13 mouse cellular contexts compared by ENCODE assay signal in the genomic region with DNA sequence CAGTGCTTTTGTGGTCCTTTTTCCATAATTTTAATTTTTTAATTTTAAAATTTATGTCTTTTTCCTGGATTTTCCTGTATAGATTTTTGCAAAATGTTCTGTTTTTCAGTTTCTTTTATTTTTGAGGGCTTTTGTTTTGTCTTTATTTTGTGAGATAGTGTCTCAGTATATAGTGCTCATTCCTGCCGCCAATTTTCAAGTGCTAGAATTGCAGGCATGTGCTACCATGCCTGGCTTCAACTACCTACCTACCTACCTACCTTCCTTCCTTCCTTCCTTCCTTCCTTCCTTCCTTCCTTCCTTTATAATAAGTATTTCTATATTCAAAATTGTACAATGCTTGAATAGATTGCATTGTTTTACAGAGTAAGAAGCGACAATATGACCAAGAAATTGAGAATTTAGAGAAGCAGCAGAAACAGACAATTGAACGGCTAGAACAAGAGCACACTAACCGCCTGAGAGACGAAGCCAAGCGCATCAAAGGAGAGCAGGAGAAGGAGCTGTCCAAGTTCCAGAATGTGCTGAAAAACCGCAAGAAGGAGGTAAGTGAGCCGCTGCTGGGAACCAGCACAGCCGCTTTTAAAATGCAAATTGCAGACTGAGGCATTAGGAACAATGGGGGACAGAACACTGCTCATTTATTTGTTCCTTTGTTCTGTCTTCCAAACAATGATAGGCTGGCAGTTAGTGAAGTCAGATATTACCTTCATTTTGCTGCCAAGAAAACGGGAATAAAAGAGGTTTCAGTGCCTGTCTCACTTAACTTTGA. TPM values are rescaled to one million over a fixed set of nuclear protein-coding genes. Genes with fewer than 3 reads are reported as not detected.
DNase-seq lines count a peak whose midpoint lies in the region; ATAC-seq and TF ChIP-seq lines count a peak whose summit lies in the region.
"Had no signal": no experiment of that assay in that cellular context is flagged by ENCODE, and none has a peak within 500 bp of the region (broad histone marks: within the 10 kb centered on the region; RNA-seq: fewer than 3 reads in every experiment).

No protein-coding gene starts in this region.

- no peak overlapping the region for H3K9ac ChIP-seq in hindbrain, embryonic 13.5 days
- H3K9ac ChIP-seq in liver, embryonic 11.5 days (ENCODE audit: low read depth, low read length) = no peak overlapping the region
- H3K9ac ChIP-seq: liver, embryonic 12.5 days had no signal

- no peak overlapping the region; the same call in 1 of the 2 replicates for H3K4me3 ChIP-seq in layer of hippocampus, adult 2 months
- H3K4me3 ChIP-seq in hindbrain, embryonic 13.5 days = no peak overlapping the region
- no peak overlapping the region for H3K4me3 ChIP-seq in olfactory bulb, adult 2 months (ENCODE audit: insufficient read depth, low read depth, low read length)
- no peak overlapping the region for H3K4me3 ChIP-seq in liver, embryonic 11.5 days (ENCODE audit: low read depth, low read length)
- H3K4me3 ChIP-seq: liver, embryonic 12.5 days had no signal

- no peaks in the 10 kb centered on the region for H3K9me3 ChIP-seq in hindbrain, embryonic 13.5 days
- no peaks in the 10 kb centered on the region for H3K9me3 ChIP-seq in liver, embryonic 11.5 days (ENCODE audit: control insufficient read depth, low read length)
- H3K9me3 ChIP-seq: liver, embryonic 12.5 days had no signal

- no peaks in the 10 kb centered on the region for H3K27me3 ChIP-seq in hindbrain, embryonic 13.5 days
- H3K27me3 ChIP-seq in liver, embryonic 11.5 days (replicated peaks; ENCODE audit: control insufficient read depth, insufficient read depth, low read length) = no peaks in the 10 kb centered on the region
- H3K27me3 ChIP-seq: liver, embryonic 12.5 days; Patski had no signal

- WGBS in hindbrain, embryonic 13.5 days = 23% methylated on average over 10 of the region's 10 CpGs
- WGBS in olfactory bulb, adult 2 months = 33% methylated on average over 10 of the region's 10 CpGs
- WGBS in liver, embryonic 11.5 days = 79% methylated on average over 10 of the region's 10 CpGs

- DNase-seq in layer of hippocampus, adult 2 months (ENCODE audit: low spot score in 2 of 2) = no peak
- DNase-seq in layer of hippocampus, postnatal 36 days = no peak
- peak; percentile 64 for DNase-seq in ZHBTc4 (ENCODE audit: low read depth, low spot score)
- DNase-seq in retina, postnatal 1 day = no peak
- no peak for DNase-seq in liver, embryonic 11.5 days (ENCODE audit: low spot score)
- DNase-seq: adrenal gland, postnatal 10 days; cerebellum, postnatal 36 days; kidney, adult 18-20 months; lung, postnatal 10 days had no signal

- H3K27ac ChIP-seq in layer of hippocampus, adult 2 months = peak overlapping the region; percentile 24
- peak overlapping the region; percentile 71 for H3K27ac ChIP-seq in hindbrain, embryonic 13.5 days
- H3K27ac ChIP-seq in olfactory bulb, adult 2 months (ENCODE audit: insufficient read depth, low read depth, low read length) = peak overlapping the region; percentile 0; the same call in 1 of the 2 replicates
- no peak overlapping the region for H3K27ac ChIP-seq in liver, embryonic 11.5 days (ENCODE audit: low read depth, low read length)
- H3K27ac ChIP-seq: liver, embryonic 12.5 days had no signal

- peaks cover 32% of the 10 kb centered on the region for H3K36me3 ChIP-seq in hindbrain, embryonic 13.5 days
- H3K36me3 ChIP-seq in liver, embryonic 11.5 days (ENCODE audit: control insufficient read depth, insufficient read depth, low read length) = peaks cover 27% of the 10 kb centered on the region

- TF ChIP-seq CTCF in layer of hippocampus, adult 2 months (conservative IDR thresholded peaks at IDR 0.05) = peak; percentile 47
- TF ChIP-seq CTCF in olfactory bulb, adult 2 months (IDR thresholded peaks at IDR 0.05; ENCODE audit: insufficient read depth, low read depth, low read length) = no peak

- no peak for TF ChIP-seq POLR2A in olfactory bulb, adult 2 months (IDR thresholded peaks at IDR 0.05; ENCODE audit: insufficient read depth, low read depth, low read length)

- peaks cover 9% of the 10 kb centered on the region; the same call in 1 of the 2 replicates for H3K4me1 ChIP-seq in hindbrain, embryonic 13.5 days (replicated peaks)
- peaks cover 7% of the 10 kb centered on the region for H3K4me1 ChIP-seq in olfactory bulb, adult 2 months (ENCODE audit: control insufficient read depth, insufficient read depth, low read length)
- H3K4me1 ChIP-seq in liver, embryonic 11.5 days (replicated peaks; ENCODE audit: control insufficient read depth, insufficient read depth, low read length) = no peaks in the 10 kb centered on the region
- H3K4me1 ChIP-seq: liver, embryonic 12.5 days had no signal

- no peak for ATAC-seq in hindbrain, embryonic 13.5 days (ENCODE audit: low FRiP score)
- no peak for ATAC-seq in liver, embryonic 11.5 days (replicated peaks; ENCODE audit: low FRiP score)
- ATAC-seq: liver, embryonic 12.5 days; Patski had no signal

- H3K4me2 ChIP-seq in hindbrain, embryonic 13.5 days = peak overlapping the region; percentile 26; the same call in 1 of the 2 replicates
- no peak overlapping the region for H3K4me2 ChIP-seq in liver, embryonic 11.5 days
- H3K4me2 ChIP-seq: liver, embryonic 12.5 days had no signal

RNA-seq across cellular contexts. Expression of gene Slk, which starts 45.6 kb away (rescaled TPM):
- 10 to 100 TPM; 63.7 to 69.4 TPM for total RNA-seq in layer of hippocampus, adult 2 months (2021)
- total RNA-seq in layer of hippocampus, postnatal 36 days (2021) = 10 to 100 TPM; 65.2 to 68.6 TPM
- polyA plus RNA-seq in hindbrain, embryonic 13.5 days (2015; fragmentation: Nextera tagmentation; extraction: Ambion mirVana) = 7.0 and 8.3 TPM in 2 replicates
- 165 TPM in 1 of 2 replicates, not detected in the other for polyA plus RNA-seq in olfactory bulb, adult 2 months (2012; ENCODE audit: insufficient read depth, insufficient read length, low replicate concordance, missing spikeins)
- 12.5 and 15.5 TPM in 2 replicates for polyA plus RNA-seq in liver, embryonic 11.5 days (2014; fragmentation: Nextera tagmentation; extraction: Ambion mirVana)
